Mouse (Mus musculus) E14TG2a.4 (cell line): Measurements from ENCODE around the gene Lrrfip1.

Source experiments
- CTCF ChIP-seq: conservative IDR thresholded peaks from 2 replicates; pipeline ENCODE4 v1.5.1; 2014; ENCODE audit warnings: low read length
- POU5F1 ChIP-seq: IDR thresholded peaks from 2 replicates; pipeline ENCODE4 v1.6.1; 2014; ENCODE audit warnings: low read length, borderline replicate concordance

- TF ChIP-seq CTCF (no peak), POU5F1 (no peak)
Measured at GRCm38 (mm10) chr1:91046237-91046636, 47.7 kb downstream of the Lrrfip1 start.
